ENCODE assay signal across 8 mouse cellular contexts in the genomic region with DNA sequence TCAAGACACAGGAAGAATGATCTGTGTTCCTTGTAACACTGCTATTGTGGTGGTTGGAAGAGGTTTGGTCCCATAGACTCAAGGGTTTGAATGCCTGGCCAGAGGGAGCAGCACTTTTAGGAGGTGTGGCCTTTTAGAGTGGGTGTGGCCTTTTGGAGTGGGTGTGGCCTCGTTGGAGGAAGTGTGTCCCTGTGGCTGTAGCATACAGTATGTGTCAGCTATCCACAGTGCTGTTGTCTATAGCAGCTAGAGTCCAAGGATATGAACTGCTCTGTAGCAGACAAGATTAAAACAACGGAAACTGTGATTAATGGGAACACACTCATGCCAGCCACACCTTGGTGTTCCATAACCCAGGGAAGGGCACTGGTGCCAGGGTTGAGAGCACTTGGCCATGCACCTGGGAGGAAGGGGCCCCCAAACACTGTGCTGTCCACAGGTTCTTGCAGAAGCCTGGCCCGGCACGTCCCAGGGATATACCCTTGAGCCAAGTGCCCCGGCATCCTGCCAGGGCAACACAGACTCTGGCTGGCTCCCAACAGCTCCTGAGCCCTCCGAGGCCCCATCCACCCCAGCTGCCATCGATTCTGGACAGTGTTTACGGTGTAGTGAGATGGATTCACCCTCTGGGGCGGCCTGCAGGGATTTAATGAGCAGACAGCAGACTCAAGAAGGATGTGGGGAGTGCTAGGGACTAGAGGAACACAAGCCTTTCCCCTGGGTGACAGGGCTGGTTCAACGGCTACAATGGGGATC. TPM values are rescaled to one million over a fixed set of nuclear protein-coding genes. Genes with fewer than 3 reads are reported as not detected.
DNase-seq lines count a peak whose midpoint lies in the region; ATAC-seq and TF ChIP-seq lines count a peak whose summit lies in the region.

No protein-coding gene starts in this region.

- no peak overlapping the region for H3K4me3 ChIP-seq in forebrain, embryonic 15.5 days
- no peak overlapping the region for H3K4me3 ChIP-seq in forebrain, embryonic 11.5 days (ENCODE audit: low read depth, low read length)
- no peak overlapping the region for H3K4me3 ChIP-seq in heart, embryonic 12.5 days
- no peak overlapping the region for H3K4me3 ChIP-seq in liver, postnatal 0 days (ENCODE audit: low read depth, low read length)
- no peak overlapping the region for H3K4me3 ChIP-seq in stomach, postnatal 0 days (ENCODE audit: low read depth, low read length)

- H3K9ac ChIP-seq in forebrain, embryonic 15.5 days (replicated peaks), result no peak overlapping the region
- no peak overlapping the region for H3K9ac ChIP-seq in forebrain, embryonic 11.5 days (ENCODE audit: low read length)
- H3K9ac ChIP-seq in heart, embryonic 12.5 days, result no peak overlapping the region
- H3K9ac ChIP-seq in liver, postnatal 0 days (replicated peaks), result no peak overlapping the region
- no peak overlapping the region for H3K9ac ChIP-seq in stomach, postnatal 0 days (ENCODE audit: low read length)

- H3K27ac ChIP-seq in forebrain, embryonic 15.5 days (replicated peaks), result no peak overlapping the region
- no peak overlapping the region for H3K27ac ChIP-seq in forebrain, embryonic 11.5 days (ENCODE audit: low read depth, low read length)
- H3K27ac ChIP-seq in heart, embryonic 12.5 days (ENCODE audit: poor library complexity, severe bottlenecking), result peak overlapping the region; percentile 20
- H3K27ac ChIP-seq in liver, postnatal 0 days (ENCODE audit: low read depth), result no peak overlapping the region
- peak overlapping the region; percentile 56 for H3K27ac ChIP-seq in stomach, postnatal 0 days (replicated peaks)

- no peak for TF ChIP-seq EP300 in liver, postnatal 0 days (IDR thresholded peaks at IDR 0.05; ENCODE audit: low read depth)
- no peak for TF ChIP-seq EP300 in stomach, postnatal 0 days (optimal IDR thresholded peaks at IDR 0.05)

- no peaks in the 10 kb centered on the region for H3K27me3 ChIP-seq in forebrain, embryonic 15.5 days
- H3K27me3 ChIP-seq in forebrain, embryonic 11.5 days (ENCODE audit: control insufficient read depth, insufficient read depth, low read length), result no peaks in the 10 kb centered on the region
- no peaks in the 10 kb centered on the region for H3K27me3 ChIP-seq in heart, embryonic 12.5 days (replicated peaks)
- no peaks in the 10 kb centered on the region for H3K27me3 ChIP-seq in liver, postnatal 0 days (ENCODE audit: insufficient read depth, low read length)
- H3K27me3 ChIP-seq in stomach, postnatal 0 days (ENCODE audit: control insufficient read depth, insufficient read depth, low read length), result no peaks in the 10 kb centered on the region

- ATAC-seq in forebrain, embryonic 15.5 days (replicated peaks), result peak; percentile 23; the same call in 1 of the 2 replicates
- ATAC-seq in forebrain, embryonic 11.5 days (replicated peaks; ENCODE audit: low FRiP score), result no peak
- ATAC-seq in heart, embryonic 12.5 days (ENCODE audit: insufficient number of reproducible peaks, low FRiP score), result 0 out of 2 replicates have a peak, but pooled peaks have one; percentile 33
- ATAC-seq in liver, postnatal 0 days, result 0 out of 2 replicates have a peak, but pooled peaks have one; percentile 35
- peak; percentile 77 for ATAC-seq in stomach, postnatal 0 days (ENCODE audit: low FRiP score, low TSS enrichment)

- DNase-seq in forebrain, embryonic 11.5 days (ENCODE audit: low spot score), result no peak
- DNase-seq in urinary bladder, adult 2 months (ENCODE audit: low spot score), result peak; percentile 41
- no peak for DNase-seq in urinary bladder, postnatal 25 days (ENCODE audit: low spot score)
- peak; percentile 49 for DNase-seq in liver, postnatal 0 days
- peak; percentile 31 for DNase-seq in stomach, postnatal 0 days (ENCODE audit: low spot score)
- DNase-seq in right cerebral cortex, postnatal 25 days, result no peak

- H3K36me3 ChIP-seq in forebrain, embryonic 15.5 days, result no peaks in the 10 kb centered on the region
- H3K36me3 ChIP-seq in forebrain, embryonic 11.5 days (ENCODE audit: control insufficient read depth, insufficient read depth, low read length), result no peaks in the 10 kb centered on the region
- no peaks in the 10 kb centered on the region for H3K36me3 ChIP-seq in heart, embryonic 12.5 days
- H3K36me3 ChIP-seq in liver, postnatal 0 days (replicated peaks; ENCODE audit: insufficient read depth, low read length), result no peaks in the 10 kb centered on the region
- H3K36me3 ChIP-seq in stomach, postnatal 0 days (ENCODE audit: control insufficient read depth, insufficient read depth, low read length), result no peaks in the 10 kb centered on the region

- WGBS in forebrain, embryonic 15.5 days, result 63% methylated on average over 10 of the region's 10 CpGs
- 84% methylated on average over 10 of the region's 10 CpGs for WGBS in forebrain, embryonic 11.5 days
- 59% methylated on average over 10 of the region's 10 CpGs for WGBS in heart, embryonic 12.5 days
- 57% methylated on average over 10 of the region's 10 CpGs for WGBS in liver, postnatal 0 days (ENCODE audit: insufficient replicate concordance)
- WGBS in stomach, postnatal 0 days, result 27% methylated on average over 10 of the region's 10 CpGs

- H3K4me2 ChIP-seq in forebrain, embryonic 15.5 days (replicated peaks), result no peak overlapping the region
- H3K4me2 ChIP-seq in forebrain, embryonic 11.5 days (ENCODE audit: low read depth, low read length, severe bottlenecking), result no peak overlapping the region
- H3K4me2 ChIP-seq in heart, embryonic 12.5 days, result no peak overlapping the region
- no peak overlapping the region for H3K4me2 ChIP-seq in liver, postnatal 0 days (ENCODE audit: low read depth, low read length)
- H3K4me2 ChIP-seq in stomach, postnatal 0 days (replicated peaks; ENCODE audit: low read depth), result no peak overlapping the region

- no peaks in the 10 kb centered on the region for H3K9me3 ChIP-seq in forebrain, embryonic 15.5 days
- H3K9me3 ChIP-seq in forebrain, embryonic 11.5 days (ENCODE audit: control insufficient read depth, low read length), result no peaks in the 10 kb centered on the region
- H3K9me3 ChIP-seq in heart, embryonic 12.5 days (replicated peaks), result no peaks in the 10 kb centered on the region
- H3K9me3 ChIP-seq in liver, postnatal 0 days (ENCODE audit: low read length), result no peaks in the 10 kb centered on the region
- no peaks in the 10 kb centered on the region for H3K9me3 ChIP-seq in stomach, postnatal 0 days (ENCODE audit: control insufficient read depth, low read length)

- 0 out of 2 replicates have a peak, but pooled peaks cover 4% of the 10 kb centered on the region for H3K4me1 ChIP-seq in forebrain, embryonic 15.5 days
- no peaks in the 10 kb centered on the region for H3K4me1 ChIP-seq in forebrain, embryonic 11.5 days (replicated peaks; ENCODE audit: control insufficient read depth, insufficient read depth, low read length)
- peaks cover 44% of the 10 kb centered on the region for H3K4me1 ChIP-seq in heart, embryonic 12.5 days (replicated peaks)
- no peaks in the 10 kb centered on the region for H3K4me1 ChIP-seq in liver, postnatal 0 days (ENCODE audit: insufficient read depth)
- H3K4me1 ChIP-seq in stomach, postnatal 0 days (replicated peaks; ENCODE audit: control insufficient read depth, insufficient read depth), result peaks cover 8% of the 10 kb centered on the region; the same call in 1 of the 2 replicates

- TF ChIP-seq CTCF in liver, postnatal 0 days (IDR thresholded peaks at IDR 0.05; ENCODE audit: low read depth), result no peak
- TF ChIP-seq CTCF in stomach, postnatal 0 days (IDR thresholded peaks at IDR 0.05; ENCODE audit: low read depth), result no peak

RNA-seq across cellular contexts. Expression of a gene that starts 46.3 kb away (rescaled TPM):
- polyA plus RNA-seq in forebrain, embryonic 15.5 days (2015; fragmentation: Nextera tagmentation; extraction: Ambion mirVana), result 11.9 and 12.6 TPM in 2 replicates
- polyA plus RNA-seq in forebrain, embryonic 11.5 days (2014; fragmentation: Nextera tagmentation; extraction: Ambion mirVana), result 6.2 TPM in 2 replicates
- polyA plus RNA-seq in urinary bladder, adult 2 months (2012; rRNA removed), result 10.1 and 11.5 TPM in 2 replicates
- 13.3 and 14.2 TPM in 2 replicates for polyA plus RNA-seq in heart, embryonic 12.5 days (2016; fragmentation: Nextera tagmentation; extraction: Ambion mirVana)
- 1.8 TPM in 2 replicates for polyA plus RNA-seq in liver, postnatal 0 days (2015; fragmentation: Nextera tagmentation; extraction: Ambion mirVana)
- 5.6 and 6.9 TPM in 2 replicates for polyA plus RNA-seq in stomach, postnatal 0 days (2015; fragmentation: Nextera tagmentation; extraction: Ambion mirVana)

RNA-seq across cellular contexts. Expression of a gene that starts 51.2 kb away (rescaled TPM):
- 43.0 and 44.2 TPM in 2 replicates for polyA plus RNA-seq in forebrain, embryonic 15.5 days (2015; fragmentation: Nextera tagmentation; extraction: Ambion mirVana)
- polyA plus RNA-seq in forebrain, embryonic 11.5 days (2014; fragmentation: Nextera tagmentation; extraction: Ambion mirVana), result 40.6 and 41.9 TPM in 2 replicates
- 55.5 and 59.5 TPM in 2 replicates for polyA plus RNA-seq in urinary bladder, adult 2 months (2012; rRNA removed)
- 31.0 and 32.1 TPM in 2 replicates for polyA plus RNA-seq in heart, embryonic 12.5 days (2016; fragmentation: Nextera tagmentation; extraction: Ambion mirVana)
- 14.8 and 15.5 TPM in 2 replicates for polyA plus RNA-seq in liver, postnatal 0 days (2015; fragmentation: Nextera tagmentation; extraction: Ambion mirVana)
- polyA plus RNA-seq in stomach, postnatal 0 days (2015; fragmentation: Nextera tagmentation; extraction: Ambion mirVana), result 25.2 and 28.8 TPM in 2 replicates

Comparison
In these comparisons a context has a peak if more than half of its experiments do, and no peak if none do; other contexts are left out.
1. DNase-seq: peak in urinary bladder, adult 2 months (single experiment), liver, postnatal 0 days (single experiment) and stomach, postnatal 0 days (single experiment); none in forebrain, embryonic 11.5 days (single experiment), urinary bladder, postnatal 25 days (single experiment) and right cerebral cortex, postnatal 25 days (single experiment).
2. H3K27ac ChIP-seq: peak in heart, embryonic 12.5 days (single experiment) and stomach, postnatal 0 days (single experiment); none in forebrain, embryonic 15.5 days (single experiment), forebrain, embryonic 11.5 days (single experiment) and liver, postnatal 0 days (single experiment).